Mouse (Mus musculus) MEL-GATA-1-ER (cell line): ENCODE data around the gene Simc1.

Experiments used
- DNase-seq: peaks from one replicate; pipeline ENCODE4 v3.0.0-alpha.2; 2012; ENCODE audit warnings: low read depth; ENCODE audit errors: extremely low read depth

Gene Simc1

GRCm38 (mm10) chr13:54582860-54583259, 79.3 kb downstream of the Simc1 start:
- no peak for DNase-seq

- DNase-seq: no peak
Measured at GRCm38 (mm10) chr13:54585831-54586230, 82.3 kb downstream of the Simc1 start.

GRCm38 (mm10) chr13:54589414-54589995, 85.9 kb downstream of the Simc1 start:
- peak; percentile 65 for DNase-seq

GRCm38 (mm10) chr13:54589996-54590951, 86.7 kb downstream of the Simc1 start, which contains the start of the genes Nop16 and Higd2a:
Gene Nop16 (minus strand): TSS chr13:54590090.
Gene Higd2a (plus strand): TSS chr13:54590207.
- DNase-seq: peak; percentile 98

- DNase-seq: no peak
Measured at GRCm38 (mm10) chr13:54591776-54592356, 88.3 kb downstream of the Simc1 start.

- no peak for DNase-seq
Measured at GRCm38 (mm10) chr13:54593617-54594016, 90.0 kb downstream of the Simc1 start.

GRCm38 (mm10) chr13:54596107-54596690, 92.6 kb downstream of the Simc1 start:
- DNase-seq: no peak

- DNase-seq: no peak
Measured at GRCm38 (mm10) chr13:54596870-54597269, 93.3 kb downstream of the Simc1 start.

GRCm38 (mm10) chr13:54598622-54599143, 95.1 kb downstream of the Simc1 start:
- no peak for DNase-seq
